Mouse (Mus musculus) MEL (cell line): ENCODE measurements around the gene Dclre1c. TPM values are rescaled to one million over a fixed set of nuclear protein-coding genes. Genes with fewer than 3 reads are reported as not detected.

Source experiments
- DNase-seq: peaks from one replicate; pipeline ENCODE4 v3.0.0; 2011; ENCODE audit warnings: low read depth, low spot score
- H3K27ac ChIP-seq: 2 replicates; pipeline ENCODE4 v1.5.1; 2012; ENCODE audit warnings: low read depth, mild to moderate bottlenecking, control low read depth, low read length, moderate library complexity; ENCODE audit not compliant: control insufficient read depth
- H3K27me3 ChIP-seq, 2 experiments: fragments of 150-350 bp in 1 of 2; sonication (generic) in 1 of 2; 2 replicates each; pipeline ENCODE4 v1.6.1; 2012; ENCODE audit warnings: low read length in 2 of 2, mild to moderate bottlenecking in 2 of 2, improper control_type of control experiment in 1 of 2, moderate library complexity in 1 of 2; ENCODE audit not compliant: insufficient read depth in 2 of 2, control insufficient read depth in 1 of 2
- H3K36me3 ChIP-seq, 2 experiments: 2 replicates each; pipeline ENCODE4 v1.6.1; 2012 to 2014; ENCODE audit warnings: low read length in 2 of 2, improper control_type of control experiment in 1 of 2, inconsistent platforms in 1 of 2, mild to moderate bottlenecking in 1 of 2; ENCODE audit not compliant: insufficient read depth in 2 of 2, control insufficient read depth in 1 of 2
- H3K4me1 ChIP-seq, 2 experiments: fragments of 150-350 bp in 1 of 2; sonication (generic) in 1 of 2; 2 replicates each; pipeline ENCODE4 v1.6.1; 2012; ENCODE audit warnings: low read length in 2 of 2, improper control_type of control experiment in 1 of 2, mild to moderate bottlenecking in 1 of 2; ENCODE audit not compliant: insufficient read depth in 2 of 2, control insufficient read depth in 1 of 2
- H3K4me3 ChIP-seq, 2 experiments: fragments of 150-350 bp in 1 of 2; sonication (generic) in 1 of 2; 2 replicates each; pipeline ENCODE4 v1.5.1; 2012; ENCODE audit warnings: low read depth in 2 of 2, low read length in 2 of 2, mild to moderate bottlenecking in 2 of 2, moderate library complexity in 2 of 2, control low read depth in 1 of 2, improper control_type of control experiment in 1 of 2; ENCODE audit not compliant: control insufficient read depth in 1 of 2, insufficient read depth in 1 of 2
- H3K79me2 ChIP-seq: 2 replicates; pipeline ENCODE4 v1.6.1; 2012; ENCODE audit warnings: mild to moderate bottlenecking, low read length, moderate library complexity; ENCODE audit not compliant: control insufficient read depth, poor library complexity, insufficient read depth
- H3K9ac ChIP-seq: 2 replicates; pipeline ENCODE4 v1.6.1; 2012; ENCODE audit warnings: low read depth, mild to moderate bottlenecking, control low read depth, low read length, moderate library complexity; ENCODE audit not compliant: control insufficient read depth, poor library complexity, severe bottlenecking
- H3K9me3 ChIP-seq: fragments of 150-350 bp; sonication (generic); replicated peaks from 2 replicates; pipeline ENCODE4 v1.6.1; 2012; ENCODE audit warnings: mild to moderate bottlenecking, low read length, improper control_type of control experiment, moderate library complexity; ENCODE audit not compliant: insufficient read depth
- BHLHE40 ChIP-seq: IDR thresholded peaks from 2 replicates; pipeline ENCODE4 v1.6.1; 2012; ENCODE audit warnings: low read depth, mild to moderate bottlenecking, inconsistent platforms, low read length, improper control_type of control experiment, borderline replicate concordance
- CHD1 ChIP-seq: IDR thresholded peaks from 2 replicates; pipeline ENCODE4 v1.6.1; 2012; ENCODE audit warnings: low read depth, mild to moderate bottlenecking, inconsistent platforms, low read length, improper control_type of control experiment
- CHD2 ChIP-seq: IDR thresholded peaks from 2 replicates; pipeline ENCODE4 v1.6.1; 2011; ENCODE audit warnings: low read length, improper control_type of control experiment
- CTCF ChIP-seq, 3 experiments: IDR thresholded peaks in 2 of 3; conservative IDR thresholded peaks in 1 of 3; 2 replicates each; pipeline ENCODE4 v1.5.1; 2011 to 2012; ENCODE audit warnings: low read length in 3 of 3, low read depth in 2 of 3, mild to moderate bottlenecking in 2 of 3, improper control_type of control experiment in 1 of 3, inconsistent platforms in 1 of 3, mixed read lengths in 1 of 3, moderate library complexity in 1 of 3; ENCODE audit not compliant: control insufficient read depth in 1 of 3, insufficient read depth in 1 of 3, poor library complexity in 1 of 3, severe bottlenecking in 1 of 3
- E2F4 ChIP-seq: IDR thresholded peaks from 2 replicates; pipeline ENCODE4 v1.6.1; 2011; ENCODE audit warnings: low read depth, low read length, improper control_type of control experiment, borderline replicate concordance
- ELF1 ChIP-seq: IDR thresholded peaks from 2 replicates; pipeline ENCODE4 v1.6.1; 2014; ENCODE audit warnings: low read depth, mild to moderate bottlenecking, inconsistent platforms, low read length, improper control_type of control experiment, moderate library complexity
- EP300 ChIP-seq, 2 experiments: IDR thresholded peaks; 2 replicates each; pipeline ENCODE4 v1.6.1; 2011; ENCODE audit warnings: improper control_type of control experiment in 2 of 2, low read length in 2 of 2, low read depth in 1 of 2, mild to moderate bottlenecking in 1 of 2
- ETS1 ChIP-seq: IDR thresholded peaks from 2 replicates; pipeline ENCODE4 v1.6.1; 2012; ENCODE audit warnings: low read depth, mild to moderate bottlenecking, inconsistent platforms, low read length, improper control_type of control experiment, moderate library complexity
- GABPA ChIP-seq: IDR thresholded peaks from 2 replicates; pipeline ENCODE4 v1.6.1; 2012; ENCODE audit warnings: low read depth, mild to moderate bottlenecking, inconsistent platforms, low read length, improper control_type of control experiment, moderate library complexity
- GATA1 ChIP-seq: IDR thresholded peaks from 2 replicates; pipeline ENCODE4 v1.6.1; 2011; ENCODE audit warnings: low read depth, low read length, improper control_type of control experiment
- HCFC1 ChIP-seq: IDR thresholded peaks from 2 replicates; pipeline ENCODE4 v1.6.1; 2012; ENCODE audit warnings: low read depth, mild to moderate bottlenecking, inconsistent platforms, low read length, improper control_type of control experiment, moderate library complexity
- KAT2A ChIP-seq: conservative IDR thresholded peaks from 2 replicates; pipeline ENCODE4 v1.6.1; 2012; ENCODE audit warnings: low read depth, low read length, improper control_type of control experiment, inconsistent platforms
- MAX ChIP-seq: IDR thresholded peaks from 2 replicates; pipeline ENCODE4 v1.6.1; 2011; ENCODE audit warnings: low read length, improper control_type of control experiment
- MAZ ChIP-seq: IDR thresholded peaks from 2 replicates; pipeline ENCODE4 v1.6.1; 2012; ENCODE audit warnings: low read depth, mild to moderate bottlenecking, inconsistent platforms, low read length, improper control_type of control experiment
- MEF2A ChIP-seq: IDR thresholded peaks from 2 replicates; pipeline ENCODE4 v1.6.1; 2014; ENCODE audit warnings: low read depth, mild to moderate bottlenecking, inconsistent platforms, low read length, improper control_type of control experiment; ENCODE audit not compliant: poor library complexity, insufficient replicate concordance, severe bottlenecking; ENCODE audit errors: extremely low read depth
- MXI1 ChIP-seq: IDR thresholded peaks from 2 replicates; pipeline ENCODE4 v1.6.1; 2011; ENCODE audit warnings: mild to moderate bottlenecking, low read depth, low read length, improper control_type of control experiment
- MYB ChIP-seq: IDR thresholded peaks from 2 replicates; pipeline ENCODE4 v1.6.1; 2011; ENCODE audit warnings: mild to moderate bottlenecking, low read depth, low read length, improper control_type of control experiment
- MYC ChIP-seq: IDR thresholded peaks from 2 replicates; pipeline ENCODE4 v1.6.1; 2011; ENCODE audit warnings: low read depth, mild to moderate bottlenecking, low read length, improper control_type of control experiment, moderate library complexity
- NELFE ChIP-seq: IDR thresholded peaks from 2 replicates; pipeline ENCODE4 v1.6.1; 2011; ENCODE audit warnings: low read depth, low read length, improper control_type of control experiment
- NRF1 ChIP-seq: IDR thresholded peaks from 2 replicates; pipeline ENCODE4 v1.6.1; 2014; ENCODE audit warnings: low read depth, mild to moderate bottlenecking, inconsistent platforms, low read length, improper control_type of control experiment, moderate library complexity; ENCODE audit not compliant: poor library complexity, insufficient read depth, severe bottlenecking
- POLR2A ChIP-seq, 2 experiments: IDR thresholded peaks; 2 replicates each; pipeline ENCODE4 v1.6.1; 2011 to 2012; ENCODE audit warnings: low read length in 2 of 2, mild to moderate bottlenecking in 2 of 2, control low read depth in 1 of 2, improper control_type of control experiment in 1 of 2, low read depth in 1 of 2, moderate library complexity in 1 of 2; ENCODE audit not compliant: control insufficient read depth in 1 of 2, insufficient read depth in 1 of 2, poor library complexity in 1 of 2
- POLR2AphosphoS2 ChIP-seq: IDR thresholded peaks from 2 replicates; pipeline ENCODE4 v1.6.1; 2011; ENCODE audit warnings: low read length, improper control_type of control experiment
- RAD21 ChIP-seq: IDR thresholded peaks from 2 replicates; pipeline ENCODE4 v1.6.1; 2011; ENCODE audit warnings: mild to moderate bottlenecking, low read depth, low read length, improper control_type of control experiment
- RCOR1 ChIP-seq: IDR thresholded peaks from 2 replicates; pipeline ENCODE4 v1.6.1; 2012; ENCODE audit warnings: low read depth, mild to moderate bottlenecking, inconsistent platforms, low read length, improper control_type of control experiment
- TBP ChIP-seq: IDR thresholded peaks from 2 replicates; pipeline ENCODE4 v1.8.0; 2011; ENCODE audit warnings: low read depth, low read length, improper control_type of control experiment
- TCF12 ChIP-seq: IDR thresholded peaks from 2 replicates; pipeline ENCODE4 v1.6.1; 2014; ENCODE audit warnings: low read depth, mild to moderate bottlenecking, inconsistent platforms, low read length, improper control_type of control experiment, moderate library complexity
- USF1 ChIP-seq: IDR thresholded peaks from 2 replicates; pipeline ENCODE4 v1.6.1; 2014; ENCODE audit warnings: low read depth, mild to moderate bottlenecking, inconsistent platforms, low read length, improper control_type of control experiment, moderate library complexity
- ZC3H11A ChIP-seq: IDR thresholded peaks from 2 replicates; pipeline ENCODE4 v1.6.1; 2012; ENCODE audit warnings: low read depth, mild to moderate bottlenecking, inconsistent platforms, low read length, improper control_type of control experiment
- ZKSCAN1 ChIP-seq: IDR thresholded peaks from 2 replicates; pipeline ENCODE4 v1.6.1; 2012; ENCODE audit warnings: low read depth, mild to moderate bottlenecking, inconsistent platforms, low read length, improper control_type of control experiment, moderate library complexity
- ZMIZ1 ChIP-seq: IDR thresholded peaks from 2 replicates; pipeline ENCODE4 v1.6.1; 2012; ENCODE audit warnings: low read depth, mild to moderate bottlenecking, inconsistent platforms, low read length, improper control_type of control experiment, moderate library complexity
- polyA plus RNA-seq, 2 experiments: library from polyadenylated mRNA; stranded (reverse) in 1 of 2; unstranded in 1 of 2; fragments of >175 nt in 1 of 2; fragments of >200 nt in 1 of 2; gene quantifications; 2 replicates each; pipeline versions ENCODE4 v1.2.1 to v1.2.4; 2012; ENCODE audit warnings: low replicate concordance in 2 of 2, low read depth in 1 of 2; ENCODE audit not compliant: insufficient read length in 2 of 2, insufficient read depth in 1 of 2, missing spikeins in 1 of 2
- total RNA-seq: library from RNA; depleted of rRNA; stranded (reverse); fragments of 300-350 nt; gene quantifications from 2 replicates; pipeline ENCODE4 v1.2.3, GENCODE M21; 2012

The Dclre1c gene
- total and polyA plus RNA-seq, 3 experiments, result 7.5 to 162 (median 13.8) TPM

DNA sequence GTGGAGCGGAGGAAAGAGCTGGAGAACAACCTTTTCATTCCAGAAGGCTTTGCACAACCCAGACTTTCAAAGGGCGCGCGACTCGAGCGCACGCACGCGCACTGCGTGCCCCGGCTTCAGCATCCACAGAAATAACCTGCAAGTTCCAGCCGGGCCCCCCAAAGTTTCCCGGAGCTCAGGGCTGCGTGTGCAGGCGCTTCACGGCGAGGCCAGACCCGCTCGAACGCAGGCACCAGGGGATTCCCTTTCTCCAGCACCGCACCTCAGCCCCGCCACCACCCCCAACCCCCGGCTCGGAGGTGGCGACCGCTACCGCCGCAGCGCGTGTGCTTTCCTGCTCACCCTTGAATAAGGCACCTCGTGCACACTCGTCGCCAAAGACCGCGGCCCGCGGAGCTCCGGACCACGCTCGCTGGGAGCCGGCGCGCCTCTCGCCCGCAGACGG is 50.5 kb downstream of the Dclre1c start:
- no peaks in the 10 kb centered on the region for H3K27me3 ChIP-seq
- TF ChIP-seq NRF1 (peak; percentile 84), USF1 (no peak), E2F4 (no peak), POLR2AphosphoS2 (no peak), RCOR1 (no peak), ZKSCAN1 (no peak), MYC (peak; percentile 34; the same call in 1 of the 2 replicates), MXI1 (no peak; the same call in none of the 2 replicates), HCFC1 (no peak), ELF1 (no peak), KAT2A (no peak), TCF12 (no peak), EP300 (IDR thresholded peaks at IDR 0.05; ENCODE audit: low read depth in 1 of 2, low read length in 2 of 2) (no peak), BHLHE40 (no peak), CHD2 (no peak), NELFE (no peak; the same call in none of the 2 replicates), TBP (0 out of 2 replicates have a peak, but pooled peaks have one; percentile 39), MEF2A (no peak), GATA1 (no peak), CTCF (IDR thresholded peaks at IDR 0.05 in 2 of 3, conservative IDR thresholded peaks at IDR 0.05 in 1 of 3; ENCODE audit: control insufficient read depth in 1 of 3, insufficient read depth in 1 of 3, low read depth in 2 of 3, low read length in 3 of 3, poor library complexity in 1 of 3, severe bottlenecking in 1 of 3) (no peak), MAX (no peak; the same call in 1 of the 2 replicates), POLR2A (IDR thresholded peaks at IDR 0.05; ENCODE audit: control insufficient read depth in 1 of 2, insufficient read depth in 1 of 2, low read depth in 1 of 2, low read length in 2 of 2, poor library complexity in 1 of 2) (no peak), ZMIZ1 (no peak), ZC3H11A (no peak), CHD1 (peak; percentile 74; the same call in 1 of the 2 replicates), GABPA (no peak), RAD21 (no peak), MAZ (no peak), ETS1 (no peak), MYB (no peak)
- peak overlapping the region; percentile 88 for H3K4me3 ChIP-seq
- peaks cover 3 to 9% of the 10 kb centered on the region in 2 experiments for H3K36me3 ChIP-seq
- no peaks in the 10 kb centered on the region for H3K9me3 ChIP-seq
- peak overlapping the region; percentile 79 for H3K27ac ChIP-seq
- peaks cover 4% of the 10 kb centered on the region in 2 experiments; a peak in 3 of 4 replicates for H3K4me1 ChIP-seq
- H3K79me2 ChIP-seq, result peaks cover 21% of the 10 kb centered on the region
- DNase-seq, result peak; percentile 80
- peak overlapping the region; percentile 91 for H3K9ac ChIP-seq
